25 mouse cellular contexts compared by ENCODE assay signal in the genomic region with DNA sequence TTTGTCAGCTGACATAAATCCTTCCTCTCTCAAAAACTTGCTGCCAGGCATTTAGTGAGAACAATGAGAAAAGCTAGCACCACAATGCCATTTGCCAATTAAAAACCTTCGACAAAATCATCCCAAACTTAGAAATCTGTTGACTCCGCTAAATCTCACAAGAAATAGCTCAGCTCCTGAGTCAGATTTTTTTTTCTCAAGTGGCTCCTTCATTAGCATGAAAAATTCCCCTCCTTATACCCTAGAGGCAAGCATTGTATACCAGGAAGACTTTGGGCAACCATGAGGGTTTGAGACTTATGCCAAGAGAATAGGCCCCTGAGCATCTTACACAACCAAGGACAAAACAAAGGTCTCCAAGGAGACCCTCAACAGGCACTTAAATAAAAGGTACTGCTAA.
"Had no signal": no experiment of that assay in that cellular context is flagged by ENCODE, and none has a peak within 500 bp of the region (broad histone marks: within the 10 kb centered on the region; RNA-seq: fewer than 3 reads in every experiment).

No protein-coding gene starts in this region.

- H3K27me3 ChIP-seq: embryonic facial prominence, embryonic 12.5 days; embryonic facial prominence, embryonic 13.5 days; embryonic facial prominence, embryonic 15.5 days; forebrain, embryonic 12.5 days; forebrain, embryonic 13.5 days; forebrain, embryonic 15.5 days had no signal

- H3K4me2 ChIP-seq: embryonic facial prominence, embryonic 12.5 days; embryonic facial prominence, embryonic 13.5 days; embryonic facial prominence, embryonic 15.5 days; forebrain, embryonic 12.5 days; forebrain, embryonic 13.5 days; forebrain, embryonic 15.5 days had no signal

- H3K27ac ChIP-seq: embryonic facial prominence, embryonic 10.5 days; embryonic facial prominence, embryonic 12.5 days; embryonic facial prominence, embryonic 13.5 days; embryonic facial prominence, embryonic 15.5 days; forebrain, embryonic 10.5 days; forebrain, embryonic 12.5 days; forebrain, embryonic 13.5 days; forebrain, embryonic 15.5 days; gastrocnemius, adult 2 months; heart, adult 2 months had no signal

- DNase-seq: cerebellum, adult 9-10 months; cerebellum, adult 9-11 months; cerebellum, postnatal 10 days; cerebellum, postnatal 14 days; cerebellum, postnatal 25 days; cerebellum, postnatal 36 days; embryo, embryonic 11 days; forebrain, postnatal 0 days; gastrocnemius, adult 2 months; gastrocnemius, postnatal 10 days; gastrocnemius, postnatal 14 days; gastrocnemius, postnatal 25 days; gastrocnemius, postnatal 36 days; heart, adult 11 months; heart, adult 18-20 months; heart, adult 2 months had no signal

- H3K4me3 ChIP-seq: embryonic facial prominence, embryonic 10.5 days; embryonic facial prominence, embryonic 12.5 days; embryonic facial prominence, embryonic 13.5 days; embryonic facial prominence, embryonic 15.5 days; erythroblast, embryonic 14.5 days; forebrain, embryonic 10.5 days; forebrain, embryonic 12.5 days; forebrain, embryonic 13.5 days; forebrain, embryonic 15.5 days; gastrocnemius, adult 2 months; heart, adult 2 months had no signal

- H3K9me3 ChIP-seq: embryonic facial prominence, embryonic 10.5 days; embryonic facial prominence, embryonic 12.5 days; embryonic facial prominence, embryonic 13.5 days; embryonic facial prominence, embryonic 15.5 days; forebrain, embryonic 12.5 days; forebrain, embryonic 13.5 days; forebrain, embryonic 15.5 days had no signal

- H3K4me1 ChIP-seq: embryonic facial prominence, embryonic 12.5 days; embryonic facial prominence, embryonic 15.5 days; forebrain, embryonic 10.5 days; forebrain, embryonic 12.5 days; forebrain, embryonic 13.5 days; forebrain, embryonic 15.5 days had no signal

- H3K36me3 ChIP-seq: embryonic facial prominence, embryonic 10.5 days; embryonic facial prominence, embryonic 12.5 days; embryonic facial prominence, embryonic 13.5 days; embryonic facial prominence, embryonic 15.5 days; forebrain, embryonic 10.5 days; forebrain, embryonic 12.5 days; forebrain, embryonic 15.5 days had no signal

- H3K9ac ChIP-seq: embryonic facial prominence, embryonic 12.5 days; embryonic facial prominence, embryonic 13.5 days; embryonic facial prominence, embryonic 15.5 days; forebrain, embryonic 12.5 days; forebrain, embryonic 13.5 days; forebrain, embryonic 15.5 days; forebrain, postnatal 0 days had no signal
